Mouse (Mus musculus) brain, adult 10 weeks (tissue): Measurements from ENCODE around the gene Ifi214. TPM values are rescaled to one million over a fixed set of nuclear protein-coding genes. Genes with fewer than 3 reads are reported as not detected.

Source experiments
- polyA plus RNA-seq: library from polyadenylated mRNA; stranded (reverse); fragments of 350-450 nt; fragmentation: Illumina TruSeq; extraction: RNeasy Lipid Tissue Mini Kit (QIAGEN cat#74804); gene quantifications from one replicate; pipeline ENCODE4 v1.2.3, GENCODE M21; 2015; ENCODE audit warnings: low read depth, low replicate concordance

Ifi214 gene
- polyA plus RNA-seq, result not detected

GRCm38 (mm10) chr1:173535791-173536190, at the start of gene Ifi214:
Ifi214 (minus strand) TSS chr1:173535957.

GRCm38 (mm10) chr1:173490812-173491480, 44.8 kb downstream of the Ifi214 start, which contains the start of gene Ifi206:
Ifi206 (minus strand) TSS chr1:173491041.

Other genes with a start within 250 kb of the Ifi214 start
- gene Ackr1, start 202.2 kb downstream of the Ifi214 start, polyA plus RNA-seq, result 43.9 TPM
- gene Aim2, start 185.1 kb downstream of the Ifi214 start, polyA plus RNA-seq, result 6.1 TPM
- gene Cadm3, start 168.3 kb downstream of the Ifi214 start, polyA plus RNA-seq, result 269 TPM
- not detected for gene Ifi206, start 44.9 kb downstream of the Ifi214 start, polyA plus RNA-seq
- gene Ifi213, start 63.3 kb upstream of the Ifi214 start, polyA plus RNA-seq, result not detected
- not detected for gene Ifi209, start 95.0 kb upstream of the Ifi214 start, polyA plus RNA-seq
- not detected for gene Ifi208, start 137.7 kb upstream of the Ifi214 start, polyA plus RNA-seq
- gene Ifi207, start 205.8 kb upstream of the Ifi214 start, polyA plus RNA-seq, result 0.33 TPM
- gene Ifi204, start 231.0 kb upstream of the Ifi214 start, polyA plus RNA-seq, result 0.22 TPM